Mouse (Mus musculus) brain, embryonic 14.5 days (tissue): Measurements from ENCODE around the gene Paxbp1.

Experiments used
- CTCF ChIP-seq: fragments of 200-500 bp; IDR thresholded peaks from 2 replicates; pipeline ENCODE4 v1.5.1; 2012; ENCODE audit warnings: inconsistent platforms, mild to moderate bottlenecking, moderate library complexity, borderline replicate concordance; ENCODE audit not compliant: insufficient read depth, insufficient read length; ENCODE audit errors: extremely low read depth
- POLR2A ChIP-seq: fragments of 200-500 bp; IDR thresholded peaks from 2 replicates; pipeline ENCODE4 v1.6.1; 2012; ENCODE audit warnings: mild to moderate bottlenecking, inconsistent platforms, borderline replicate concordance; ENCODE audit not compliant: poor library complexity, insufficient read depth, insufficient read length, severe bottlenecking; ENCODE audit errors: extremely low read depth

- TF ChIP-seq CTCF, result no peak
- no peak for TF ChIP-seq POLR2A
These were observed 13.6 kb downstream of the Paxbp1 start for GRCm38 (mm10) chr16:91030751-91031150.
